Mouse (Mus musculus) gastrocnemius, postnatal 36 days (tissue): ENCODE results near the gene Nme9. TPM values are rescaled to one million over a fixed set of nuclear protein-coding genes. Genes with fewer than 3 reads are reported as not detected.

Experiments used
- DNase-seq, 2 experiments: peaks; one replicate each; pipeline ENCODE4 v3.0.0; 2022
- intact Hi-C: fragments of 180-260 bp; cut with DNase I; formaldehyde crosslinking; loops from one replicate; pipeline ENCODE4 v1.15.1; 2025
- total RNA-seq, 2 experiments: library from RNA; stranded (reverse); gene quantifications; 2 replicates each; pipeline ENCODE4 v1.2.3; 2021

Gene Nme9
- total RNA-seq, 2 experiments from 2014 or later: not detected

GRCm38 (mm10) chr9:99470347-99471092 is 19.2 kb downstream of the Nme9 start:
- intact Hi-C loops: no loop called here

GRCm38 (mm10) chr9:99471334-99471733 is 20.1 kb downstream of the Nme9 start:
- DNase-seq: no peak
- intact Hi-C loops: no loop called here

More at GRCm38 (mm10) chr9:99470347-99471092, 19.2 kb downstream of the Nme9 start:
- no peak for DNase-seq

- intact Hi-C loops: no loop called here
- DNase-seq: no peak
These were observed 28.0 kb downstream of the Nme9 start for GRCm38 (mm10) chr9:99479181-99479711.

- intact Hi-C loops: no loop called here
- DNase-seq: no peak
These were observed 29.5 kb downstream of the Nme9 start for GRCm38 (mm10) chr9:99480764-99481163.

GRCm38 (mm10) chr9:99483191-99483590 is 31.9 kb downstream of the Nme9 start:
- intact Hi-C loops: no loop called here
- DNase-seq: no peak

GRCm38 (mm10) chr9:99484632-99485031 is 33.4 kb downstream of the Nme9 start:
- intact Hi-C loops: no loop called here
- no peak for DNase-seq

GRCm38 (mm10) chr9:99485144-99485543 is 33.9 kb downstream of the Nme9 start:
- DNase-seq: no peak
- intact Hi-C loops: no loop called here

- intact Hi-C loops: no loop called here
These were observed 35.9 kb downstream of the Nme9 start for GRCm38 (mm10) chr9:99487126-99487695.

GRCm38 (mm10) chr9:99487841-99488240 is 36.6 kb downstream of the Nme9 start:
- no peak for DNase-seq
- intact Hi-C loops: no loop called here

More at GRCm38 (mm10) chr9:99487126-99487695, 35.9 kb downstream of the Nme9 start:
- no peak for DNase-seq

- no peak for DNase-seq
- intact Hi-C loops: no loop called here
These were observed 39.8 kb downstream of the Nme9 start for GRCm38 (mm10) chr9:99491050-99491449.

GRCm38 (mm10) chr9:99492634-99493200 is 41.4 kb downstream of the Nme9 start:
- DNase-seq: no peak
- intact Hi-C loops: no loop called here

- DNase-seq: no peak
- intact Hi-C loops: no loop called here
These were observed 48.1 kb downstream of the Nme9 start for GRCm38 (mm10) chr9:99499336-99499735.

- no peak for DNase-seq
- intact Hi-C loops: no loop called here
These were observed 54.6 kb downstream of the Nme9 start for GRCm38 (mm10) chr9:99505875-99506274.

Other genes starting within 250 kb of the Nme9 start
- not detected for gene Faiml, start 214.2 kb upstream of the Nme9 start, total RNA-seq
- 1 to 10 TPM; 2.0 to 3.1 TPM for gene Cep70, start 208.1 kb upstream of the Nme9 start, total RNA-seq
- not detected for gene Esyt3, start 92.9 kb upstream of the Nme9 start, total RNA-seq
- 1 to 10 TPM; 4.0 to 5.1 TPM for gene Mras, start 14.1 kb upstream of the Nme9 start, total RNA-seq
- 10 to 100 TPM; 22.0 to 25.2 TPM for gene Armc8, start 117.4 kb downstream of the Nme9 start, total RNA-seq
- gene Dbr1, start 124.3 kb downstream of the Nme9 start, total RNA-seq: 1 to 10 TPM; 2.6 to 5.6 TPM
- gene A4gnt, start 161.0 kb downstream of the Nme9 start, total RNA-seq: not detected
- gene Dzip1l, start 178.0 kb downstream of the Nme9 start, total RNA-seq: 1 to 10 TPM; 1.9 to 2.1 TPM